Mouse (Mus musculus): ENCODE measurements around the gene Cwc25.
A peak's percentile ranks its signal among the peaks of the same experiment; 100 is the strongest.
"Not testable (repeated sequence)": the region's sequence is repeated elsewhere in the genome, so short reads cannot be mapped to it uniquely, and the experiment has no call there.

Cwc25 gene

GRCm38 (mm10) chr11:97723709-97724108 is 42.6 kb downstream of the Cwc25 start:
- DNase-seq (ENCODE audit: low spot score), result no peak

DNA sequence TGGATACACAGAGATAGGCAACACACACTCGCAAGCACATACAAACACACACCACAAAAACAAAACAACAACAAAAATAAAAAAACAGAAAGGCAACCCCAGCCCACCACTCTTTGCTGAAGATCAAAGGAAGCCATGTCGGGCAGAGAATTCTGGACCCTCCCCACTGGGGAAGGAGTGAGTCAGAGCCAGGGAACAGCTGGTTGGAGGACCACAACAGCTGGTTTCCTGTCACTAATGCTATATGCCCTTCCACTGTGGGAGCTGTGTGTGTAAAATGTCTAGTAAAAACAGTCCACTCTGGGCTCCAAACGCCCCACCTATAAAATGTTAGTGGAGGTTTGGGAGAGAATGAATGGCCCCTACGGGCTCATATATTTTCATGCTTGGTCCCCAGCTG is 45.0 kb downstream of the Cwc25 start:
- DNase-seq (ENCODE audit: low spot score), result no peak

DNA sequence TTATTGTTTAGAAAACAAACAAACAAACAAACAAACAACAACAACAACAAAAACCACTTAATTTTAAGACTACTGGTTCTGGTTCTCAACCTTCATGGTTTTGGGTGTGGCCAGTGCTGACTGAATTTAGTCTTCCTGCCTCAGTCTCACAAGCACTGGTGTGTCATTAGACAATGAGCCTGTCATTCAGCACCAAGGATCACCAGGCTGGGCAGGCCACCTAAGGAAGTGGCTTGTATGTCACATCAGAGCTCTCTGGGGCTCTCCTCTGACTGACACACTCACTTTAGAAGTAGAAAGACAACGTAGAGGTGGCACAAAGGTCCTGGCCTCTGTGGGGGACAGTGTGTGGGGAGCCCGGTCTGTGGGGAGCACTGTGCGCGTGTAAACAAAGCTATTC is 47.3 kb downstream of the Cwc25 start:
- no peak for DNase-seq (ENCODE audit: low spot score)

- DNase-seq (ENCODE audit: low spot score), result peak; percentile 46
Measured at GRCm38 (mm10) chr11:97718281-97718860, 48.0 kb downstream of the Cwc25 start.

DNA sequence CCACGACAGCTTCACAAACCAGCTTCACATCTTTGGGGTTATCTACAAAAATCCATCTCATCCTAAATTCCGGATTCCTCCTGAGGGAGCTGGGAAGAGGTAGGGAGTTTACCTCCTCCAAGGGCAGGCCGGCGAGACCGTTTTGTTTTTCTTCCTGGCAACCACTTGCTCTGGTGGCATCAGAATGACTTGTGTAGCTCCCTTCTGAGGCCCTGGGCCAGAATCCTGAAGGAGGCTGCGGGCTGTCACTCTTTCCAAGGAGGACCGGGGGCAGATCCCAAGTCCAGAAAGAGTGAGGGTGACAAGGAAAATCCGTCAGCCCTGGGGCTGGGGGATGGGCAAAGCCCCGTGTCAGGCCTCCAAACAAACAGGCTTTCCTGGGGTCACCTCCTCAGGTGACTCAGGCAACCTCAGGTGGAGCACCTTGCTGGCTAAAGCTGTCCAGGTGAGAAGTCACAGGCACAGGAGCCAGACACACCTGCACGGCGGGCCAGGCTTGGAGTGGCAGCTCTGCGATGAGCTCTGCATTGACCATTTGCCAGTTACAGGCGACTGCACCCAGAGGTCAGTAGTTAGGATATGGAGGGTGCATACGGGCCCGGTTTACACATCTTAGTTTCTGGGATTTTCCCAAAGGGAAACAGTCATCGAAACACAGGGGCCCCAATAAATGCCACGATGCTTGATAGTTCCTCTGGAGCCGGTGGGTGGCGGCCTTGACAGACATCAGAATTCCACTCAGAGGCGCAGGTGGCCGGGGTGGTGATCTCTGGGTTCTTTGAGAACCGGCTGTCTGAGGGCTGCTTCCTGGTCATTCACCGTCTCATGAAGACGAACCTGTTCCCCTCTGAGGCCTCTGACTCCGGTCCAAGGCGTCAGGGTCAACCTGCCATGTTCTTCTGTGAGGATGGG is 48.7 kb downstream of the Cwc25 start:
- DNase-seq (ENCODE audit: low spot score), result no peak

DNA sequence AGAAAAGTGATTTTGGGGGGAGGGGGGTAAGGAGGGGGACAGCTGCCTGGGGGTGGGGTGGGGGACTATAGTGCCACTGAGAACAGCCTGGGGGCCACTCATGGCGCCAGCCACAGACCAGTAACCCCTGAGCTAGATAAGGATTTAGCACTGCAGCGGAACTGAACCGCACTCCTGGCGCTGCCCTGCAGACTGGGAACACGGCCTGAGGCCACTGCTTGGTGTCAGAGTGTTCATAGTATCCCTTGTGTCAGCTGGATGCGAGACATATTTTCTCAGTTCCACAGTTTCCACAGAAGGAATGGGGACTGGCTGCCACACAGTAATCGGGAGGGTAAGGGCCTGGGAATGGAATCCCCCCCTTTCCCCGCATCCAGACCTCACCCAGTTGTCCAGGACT is 50.3 kb downstream of the Cwc25 start:
- no peak for DNase-seq (ENCODE audit: low spot score)

DNA sequence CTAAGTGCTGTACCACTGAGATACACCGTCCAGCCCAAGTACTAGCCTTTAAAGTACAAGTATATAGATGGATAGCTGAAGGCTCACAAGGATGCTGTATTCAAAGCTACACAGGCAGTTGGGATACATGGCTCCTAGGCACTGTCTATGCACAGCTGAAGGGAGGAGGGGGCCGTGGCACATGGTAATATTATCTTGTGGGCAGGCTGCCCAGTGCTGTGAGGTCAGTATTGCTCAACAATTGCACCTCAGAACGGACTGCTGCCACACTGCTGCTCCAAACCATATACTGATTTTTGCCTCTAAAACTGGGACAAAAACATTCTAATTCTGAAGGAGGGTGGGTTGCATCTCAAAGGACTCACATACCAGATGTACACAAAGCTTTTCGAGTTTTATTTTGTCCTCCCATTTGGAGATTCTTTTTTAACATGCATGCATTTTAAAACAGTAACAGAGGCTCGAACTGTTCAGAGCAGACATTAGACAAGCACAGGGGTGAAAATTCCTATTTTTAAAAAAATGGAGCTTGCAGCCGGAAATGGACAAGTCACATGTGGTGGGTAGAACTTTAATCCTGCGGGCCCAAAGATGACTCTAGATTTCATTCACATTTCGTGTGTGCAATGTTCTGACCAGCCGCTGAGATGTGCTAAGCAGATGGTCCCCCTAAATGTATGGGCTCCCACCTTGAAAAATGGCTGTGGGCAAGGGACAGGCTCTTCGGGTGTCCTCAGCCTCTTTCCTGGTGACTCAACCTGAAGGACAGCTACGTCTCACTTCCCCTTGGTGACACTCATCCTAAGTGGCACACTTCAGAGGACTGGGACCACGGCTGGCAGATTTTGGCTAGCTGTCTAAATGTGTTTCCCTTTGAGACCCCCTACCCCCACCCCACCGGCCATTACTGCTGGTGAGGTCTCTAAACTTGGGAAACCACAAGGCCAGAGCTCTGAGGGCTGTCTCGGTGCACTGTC is 51.3 kb downstream of the Cwc25 start:
- no peak for DNase-seq (ENCODE audit: low spot score)

DNA sequence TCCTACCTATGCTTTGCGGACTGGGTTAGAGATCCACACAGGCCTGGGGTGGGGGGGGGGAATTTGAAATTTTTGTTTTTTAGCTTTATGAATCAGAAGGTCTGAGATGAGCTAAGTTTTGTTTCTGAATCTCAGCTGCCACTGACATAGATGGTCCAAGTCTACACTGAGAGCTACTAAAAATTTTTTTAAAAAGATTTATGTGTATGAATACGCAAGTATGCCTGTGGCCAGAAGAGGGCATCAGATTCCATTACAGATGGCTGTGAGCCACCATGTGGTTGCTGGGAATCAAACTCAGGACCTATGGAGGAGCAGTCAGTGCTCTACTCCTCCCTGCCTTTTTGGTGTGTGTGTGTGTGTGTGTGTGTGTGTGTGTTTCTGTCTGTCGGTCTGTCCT is 52.0 kb downstream of the Cwc25 start:
- DNase-seq (ENCODE audit: low spot score), result no peak

GRCm38 (mm10) chr11:97713896-97714295 is 52.5 kb downstream of the Cwc25 start:
- DNase-seq (ENCODE audit: low spot score), result no peak

GRCm38 (mm10) chr11:97712286-97712685 is 54.1 kb downstream of the Cwc25 start:
- no peak for DNase-seq (ENCODE audit: low spot score)

DNA sequence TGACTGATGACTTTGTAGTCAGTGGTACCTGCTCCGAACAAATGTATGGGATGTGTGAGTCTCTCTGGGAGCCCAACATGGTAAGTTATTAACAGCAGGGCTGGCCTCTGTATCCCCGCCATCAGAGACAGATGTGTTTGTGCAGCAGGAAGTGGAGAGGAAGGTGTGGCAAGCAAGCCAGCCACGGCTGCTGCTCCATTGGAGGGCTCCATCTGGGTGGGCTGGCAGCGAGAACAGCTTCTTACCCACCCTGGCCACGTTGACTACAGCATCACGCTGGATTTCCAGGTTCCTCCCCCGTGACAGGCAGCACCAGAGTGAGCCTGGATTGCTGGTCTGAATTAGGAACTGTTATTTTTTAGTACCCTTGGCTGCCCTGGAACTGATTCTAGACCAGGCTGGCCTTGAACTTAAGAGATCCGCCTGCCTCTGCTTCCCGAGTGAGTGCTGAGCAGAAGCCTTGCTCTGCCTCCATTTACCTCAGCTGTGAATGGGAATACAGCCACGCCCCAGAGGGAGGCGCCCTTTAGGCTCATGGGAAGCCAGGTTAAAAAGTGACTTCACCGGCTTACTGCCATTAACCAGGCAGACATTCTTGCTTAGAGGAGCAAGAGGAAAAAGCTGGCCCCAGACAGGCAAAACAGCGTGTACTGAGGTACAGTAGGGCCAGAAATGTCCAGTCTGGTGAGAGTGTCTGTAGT is 55.0 kb downstream of the Cwc25 start:
- DNase-seq (ENCODE audit: low spot score), result no peak

GRCm38 (mm10) chr11:97710067-97710466 is 56.3 kb downstream of the Cwc25 start:
- not testable (repeated sequence) for DNase-seq (ENCODE audit: low spot score)

GRCm38 (mm10) chr11:97703039-97703826 is 63.1 kb downstream of the Cwc25 start, which contains the start of gene Psmb3:
Gene Psmb3, plus strand, starts transcription at chr11:97703399.
- peak; percentile 100 for DNase-seq (ENCODE audit: low spot score)

- DNase-seq (ENCODE audit: low spot score), result peak; percentile 92
Measured at GRCm38 (mm10) chr11:97702393-97702745, 64.0 kb downstream of the Cwc25 start.

- no peak for DNase-seq (ENCODE audit: low spot score)
Measured at GRCm38 (mm10) chr11:97701581-97702392, 64.6 kb downstream of the Cwc25 start.

GRCm38 (mm10) chr11:97700746-97701580 is 65.4 kb downstream of the Cwc25 start:
- no peak for DNase-seq (ENCODE audit: low spot score)

GRCm38 (mm10) chr11:97700003-97700745 is 66.2 kb downstream of the Cwc25 start, which contains the start of gene Pcgf2:
Gene Pcgf2, minus strand, starts transcription at chr11:97700497.
- peak; percentile 86 for DNase-seq (ENCODE audit: low spot score)

DNA sequence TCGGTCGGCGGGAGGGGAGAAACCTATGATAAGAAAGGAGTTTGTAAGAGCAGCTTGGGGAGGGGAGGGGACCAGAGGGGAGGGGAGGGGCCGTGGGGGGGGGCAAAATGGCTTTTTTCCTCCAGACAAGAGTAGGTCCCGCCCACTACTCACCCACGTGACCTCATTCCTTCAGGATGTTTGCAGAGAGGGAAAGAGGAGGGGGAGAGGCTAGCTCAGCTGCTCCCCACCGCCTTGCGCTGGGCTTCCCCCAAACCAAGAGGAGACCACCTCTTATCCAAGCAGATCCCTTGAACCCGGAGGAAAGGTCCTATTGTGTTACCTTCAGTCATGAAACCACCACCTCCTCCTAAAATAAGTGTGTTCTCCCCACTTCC is 66.7 kb downstream of the Cwc25 start:
- DNase-seq (ENCODE audit: low spot score), result peak; percentile 93
